Mouse (Mus musculus): ENCODE measurements around the gene Celsr1.

DNA sequence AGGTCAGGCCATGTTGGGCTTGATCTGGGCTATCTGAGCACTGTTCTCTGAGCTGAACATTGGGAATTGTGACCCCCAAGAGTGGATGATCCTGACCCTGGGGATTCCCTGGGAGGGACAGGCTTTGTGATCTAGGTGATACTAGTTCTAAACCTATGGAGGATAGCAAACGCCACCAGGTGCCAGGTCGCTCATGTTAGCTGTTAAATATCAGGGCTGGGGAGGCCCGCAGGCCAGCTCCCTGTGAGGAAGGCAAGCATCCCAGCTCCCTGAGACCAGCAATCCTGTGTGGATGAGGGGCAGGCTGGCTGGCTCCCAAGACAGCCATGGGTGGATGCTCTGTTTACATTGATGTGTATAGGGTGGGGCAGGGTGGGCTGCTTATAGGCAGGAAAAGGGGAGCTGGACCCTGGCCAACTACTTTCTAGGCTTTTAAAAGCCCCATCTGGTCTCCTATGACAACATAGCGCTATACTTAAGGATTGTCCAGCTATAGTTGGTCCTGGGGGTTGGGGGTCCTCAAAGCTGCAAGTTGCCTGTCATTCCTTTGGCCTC, 34.4 kb upstream of the Celsr1 start:
- TF ChIP-seq CTCF (IDR thresholded peaks at IDR 0.05; ENCODE audit: extremely low read depth, insufficient read depth, low read length) (no peak), POLR2A (IDR thresholded peaks at IDR 0.05; ENCODE audit: extremely low read depth, insufficient read depth, low read length) (no peak)

Data from cortical plate, adult 2 months (tissue).